Mouse (Mus musculus) ES-E14 (cell line): ENCODE results near the gene Fcmr. TPM values are rescaled to one million over a fixed set of nuclear protein-coding genes. Genes with fewer than 3 reads are reported as not detected.
A peak's percentile ranks its signal among the peaks of the same experiment; 100 is the strongest.

ENCODE experiments used
- DNase-seq: peaks from one replicate; pipeline ENCODE4 v3.0.0-alpha.2; 2013; ENCODE audit warnings: low read depth, low spot score
- H3K27ac ChIP-seq: 2 replicates; pipeline ENCODE4 v1.5.1; 2012; ENCODE audit warnings: low read depth, mild to moderate bottlenecking, low read length, moderate library complexity, mixed read lengths; ENCODE audit not compliant: poor library complexity, insufficient read depth, severe bottlenecking
- H3K36me3 ChIP-seq: 2 replicates; pipeline ENCODE4 v1.6.1; 2012; ENCODE audit warnings: mild to moderate bottlenecking, low read length, moderate library complexity, mixed read lengths; ENCODE audit not compliant: control insufficient read depth, poor library complexity, insufficient read depth, severe bottlenecking
- H3K4me1 ChIP-seq, 2 experiments: fragments of 150-350 bp in 1 of 2; sonication (generic) in 1 of 2; 2 replicates each; pipeline ENCODE4 v1.6.1; 2012; ENCODE audit warnings: low read length in 2 of 2, mild to moderate bottlenecking in 1 of 2, mixed read lengths in 1 of 2; ENCODE audit not compliant: control insufficient read depth in 2 of 2, insufficient read depth in 2 of 2, poor library complexity in 1 of 2
- H3K4me3 ChIP-seq, 2 experiments: fragments of 150-350 bp in 1 of 2; sonication (generic) in 1 of 2; 2 replicates each; pipeline ENCODE4 v1.5.1; 2012; ENCODE audit warnings: low read length in 2 of 2, low read depth in 1 of 2, mild to moderate bottlenecking in 1 of 2, mixed read lengths in 1 of 2; ENCODE audit not compliant: insufficient read depth in 1 of 2, poor library complexity in 1 of 2, severe bottlenecking in 1 of 2
- H3K9ac ChIP-seq: 2 replicates; pipeline ENCODE4 v1.6.1; 2012; ENCODE audit warnings: low read depth, mild to moderate bottlenecking, low read length, mixed read lengths; ENCODE audit not compliant: poor library complexity, insufficient read depth, severe bottlenecking
- H3K9me3 ChIP-seq: fragments of 150-350 bp; sonication (generic); 2 replicates; pipeline ENCODE4 v1.6.1; 2012; ENCODE audit warnings: low read depth, mild to moderate bottlenecking, low read length; ENCODE audit not compliant: control insufficient read depth, insufficient read depth
- CHD2 ChIP-seq: IDR thresholded peaks from 2 replicates; pipeline ENCODE4 v1.6.1; 2014; ENCODE audit warnings: mild to moderate bottlenecking, low read depth, low read length, inconsistent platforms
- HCFC1 ChIP-seq: IDR thresholded peaks from 2 replicates; pipeline ENCODE4 v1.6.1; 2012; ENCODE audit warnings: low read length, inconsistent platforms, borderline replicate concordance; ENCODE audit not compliant: insufficient read depth
- MAFK ChIP-seq: IDR thresholded peaks from 2 replicates; pipeline ENCODE4 v1.6.1; 2014; ENCODE audit warnings: mild to moderate bottlenecking, low read depth, low read length, inconsistent platforms; ENCODE audit not compliant: insufficient read depth
- ZC3H11A ChIP-seq: IDR thresholded peaks from 2 replicates; pipeline ENCODE4 v1.6.1; 2012; ENCODE audit warnings: low read depth, mild to moderate bottlenecking, inconsistent platforms, low read length, borderline replicate concordance
- ZNF384 ChIP-seq: IDR thresholded peaks from 2 replicates; pipeline ENCODE4 v1.6.1; 2012; ENCODE audit warnings: low read depth, low read length, inconsistent platforms
- in situ Hi-C, 2 experiments: fragments of 600-800 bp; cut with MboI; formaldehyde crosslinking; loops; one replicate each; pipeline ENCODE4 v1.15.1; 2025; ENCODE audit warnings: low sequenced_read_pairs in 2 of 2, inconsistent platforms in 1 of 2; ENCODE audit not compliant: unreplicated experiment in 2 of 2
- total RNA-seq: library from RNA; depleted of rRNA; stranded (reverse); fragments of 300-350 nt; gene quantifications from 2 replicates; pipeline ENCODE4 v1.2.3, GENCODE M21; 2012

The Fcmr gene
- total RNA-seq, 1 experiment: not detected

DNA sequence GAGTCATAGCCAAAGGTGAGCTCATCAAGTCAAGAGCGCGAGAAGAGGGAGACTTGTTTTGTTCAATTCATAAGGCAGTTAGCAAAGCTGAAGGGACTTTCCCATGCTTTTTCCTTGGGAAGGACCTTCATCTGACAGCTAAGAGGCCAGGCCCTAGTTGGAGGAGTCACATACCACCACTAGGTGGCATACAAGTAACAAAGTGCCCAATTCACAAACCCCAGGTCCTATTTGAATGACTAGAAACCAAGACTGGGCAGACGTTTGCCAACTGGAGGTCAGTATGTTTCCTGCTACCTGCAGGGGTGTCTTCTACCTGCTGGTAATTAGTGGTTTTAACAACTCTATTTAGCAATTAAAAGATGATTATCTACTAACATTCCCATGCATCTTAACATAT lies 9.7 kb downstream of the Fcmr start:
- Histone ChIP-seq H3K36me3 (no peaks in the 10 kb centered on the region), H3K4me1 (no peaks in the 10 kb centered on the region), H3K9me3 (no peaks in the 10 kb centered on the region), H3K9ac (no peak overlapping the region), H3K4me3 (no peak overlapping the region), H3K27ac (no peak overlapping the region)
- TF ChIP-seq CHD2: no peak
- no peak for TF ChIP-seq ZC3H11A
- no peak for TF ChIP-seq MAFK
- TF ChIP-seq ZNF384: no peak
- no peak for TF ChIP-seq HCFC1
- peak; percentile 33 for DNase-seq
- in situ Hi-C loops: loop anchor here (10.0 to 25.0 kb wide), 3 partner anchors 180 to 387 kb away; no protein-coding TSS in a partner anchor

DNA sequence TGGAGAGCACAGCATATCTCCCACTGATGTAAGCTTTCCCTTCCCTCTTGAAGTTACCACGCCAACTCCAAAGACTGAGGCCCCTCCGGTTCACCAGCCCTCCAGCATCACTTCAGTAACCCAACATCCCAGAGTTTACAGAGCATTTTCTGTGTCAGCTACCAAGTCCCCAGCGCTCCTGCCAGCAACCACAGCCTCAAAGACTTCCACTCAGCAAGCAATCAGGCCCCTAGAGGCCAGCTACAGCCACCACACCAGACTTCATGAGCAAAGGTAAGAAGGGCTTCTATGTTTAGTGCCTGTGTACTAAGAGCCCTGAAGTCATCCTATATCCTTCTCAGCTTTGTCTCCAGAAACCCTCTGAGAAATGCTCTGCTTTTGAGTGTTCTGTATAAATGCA lies 10.4 kb downstream of the Fcmr start:
- DNase-seq: no peak
- Histone ChIP-seq H3K27ac (no peak overlapping the region), H3K36me3 (no peaks in the 10 kb centered on the region), H3K4me1 (no peaks in the 10 kb centered on the region), H3K9ac (no peak overlapping the region), H3K4me3 (no peak overlapping the region), H3K9me3 (no peaks in the 10 kb centered on the region)
- in situ Hi-C loops: loop anchor here (10.0 to 25.0 kb wide), 3 partner anchors 179 to 386 kb away; no protein-coding TSS in a partner anchor
- TF ChIP-seq MAFK (no peak), CHD2 (no peak), ZC3H11A (no peak), ZNF384 (no peak), HCFC1 (no peak)

DNA sequence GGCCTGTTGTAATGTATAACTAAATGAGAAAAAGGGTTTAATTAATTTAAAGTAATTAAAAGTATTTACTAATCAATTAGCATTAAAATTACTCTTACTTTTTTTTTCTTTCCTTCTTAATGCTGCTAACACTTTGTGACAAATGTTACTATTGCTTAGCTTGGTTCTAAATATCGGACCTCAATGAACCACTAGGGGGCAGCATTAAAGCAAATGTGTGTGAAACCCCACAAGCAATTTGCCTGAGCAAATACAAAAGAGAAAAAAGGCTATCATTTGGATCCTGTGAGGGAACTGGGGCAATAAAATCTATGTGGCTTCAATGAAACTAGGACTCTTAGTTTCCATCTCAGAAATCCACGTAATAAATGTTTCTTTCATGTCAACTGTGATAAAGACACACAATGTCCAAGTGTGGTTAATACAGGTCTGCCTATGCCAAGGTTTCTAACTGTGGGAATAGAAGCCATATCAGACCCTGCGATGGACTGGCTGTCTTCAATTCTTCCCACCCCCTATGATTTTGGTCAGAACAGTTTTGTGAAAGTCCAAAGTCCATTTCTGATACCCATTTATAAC lies 11.6 kb downstream of the Fcmr start:
- Histone ChIP-seq H3K36me3 (no peaks in the 10 kb centered on the region), H3K9me3 (no peaks in the 10 kb centered on the region), H3K4me3 (no peak overlapping the region), H3K4me1 (no peaks in the 10 kb centered on the region), H3K9ac (no peak overlapping the region), H3K27ac (no peak overlapping the region)
- peak; percentile 54 for DNase-seq
- in situ Hi-C loops: loop anchor here (10.0 to 25.0 kb wide), 3 partner anchors 178 to 385 kb away; no protein-coding TSS in a partner anchor
- TF ChIP-seq CHD2 (no peak), MAFK (no peak), ZNF384 (no peak), HCFC1 (no peak), ZC3H11A (no peak; the same call in 1 of the 2 replicates)

DNA sequence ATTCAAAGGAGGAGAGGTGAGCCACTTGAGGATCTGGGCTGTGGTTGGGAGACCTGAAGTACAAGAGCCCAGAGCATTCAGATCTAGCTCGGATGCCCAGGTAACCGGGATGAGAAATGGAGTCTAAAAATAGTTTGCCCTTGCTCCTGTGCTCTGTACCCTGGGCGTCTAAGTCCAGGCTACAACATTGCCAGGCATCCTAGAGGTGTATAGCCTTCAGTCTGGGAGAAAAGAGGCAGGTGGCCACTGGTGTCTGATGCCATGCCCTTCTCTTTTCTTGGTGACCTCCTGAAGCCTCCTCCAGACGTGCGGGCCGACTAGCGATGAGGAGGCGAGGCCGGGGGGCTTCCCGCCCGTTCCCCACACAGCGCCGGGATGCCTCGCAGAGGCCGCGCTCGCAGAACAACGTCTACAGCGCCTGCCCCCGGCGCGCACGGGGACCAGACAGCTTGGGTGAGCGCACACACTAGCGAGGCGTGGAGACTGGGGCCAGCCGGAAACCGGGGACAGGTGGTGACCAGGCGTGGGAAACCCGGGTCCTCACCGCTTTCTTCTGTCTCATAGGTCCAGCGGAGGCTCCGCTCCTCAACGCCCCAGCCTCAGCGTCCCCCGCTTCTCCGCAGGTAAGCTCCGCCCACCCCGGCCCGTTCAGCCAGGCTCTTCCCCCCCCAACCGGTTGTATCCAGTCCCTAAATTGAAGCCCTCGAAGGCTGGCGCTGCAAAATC lies 12.6 kb downstream of the Fcmr start:
- Histone ChIP-seq H3K27ac (no peak overlapping the region), H3K9me3 (no peaks in the 10 kb centered on the region), H3K4me1 (no peaks in the 10 kb centered on the region), H3K36me3 (no peaks in the 10 kb centered on the region), H3K9ac (peak overlapping the region; percentile 60), H3K4me3 (peak overlapping the region; percentile 69 to 70)
- no peak for TF ChIP-seq ZC3H11A
- peak; percentile 29 for DNase-seq
- in situ Hi-C loops: loop anchor here (10.0 to 25.0 kb wide), 3 partner anchors 177 to 384 kb away; no protein-coding TSS in a partner anchor
